Mouse (Mus musculus) mouse embryonic stem cell (cell line): ENCODE measurements around the gene Gm20388.

Experiments used
- in situ Hi-C, 2 experiments: fragments of 300-500 bp; cut with MboI; formaldehyde crosslinking; loops; 1 replicate in 1 of 2; 3 replicates in 1 of 2; pipeline ENCODE4 v1.14.3; 2019 to 2020; ENCODE audit warnings: low sequenced_read_pairs in 2 of 2, low pct_unique_long_range_greater_than_20kb in 1 of 2, mixed read lengths in 1 of 2; ENCODE audit not compliant: unreplicated experiment in 1 of 2

Gene Gm20388

GRCm38 (mm10) chr8:122299581-122300254 lies 2389.1 kb downstream of the Gm20388 start:
- in situ Hi-C loops, result no loop called here

- in situ Hi-C loops, result no loop called here
Measured at GRCm38 (mm10) chr8:122301081-122301480, 2390.4 kb downstream of the Gm20388 start.

GRCm38 (mm10) chr8:122301866-122302265 lies 2391.2 kb downstream of the Gm20388 start:
- in situ Hi-C loops, result no loop called here

DNA sequence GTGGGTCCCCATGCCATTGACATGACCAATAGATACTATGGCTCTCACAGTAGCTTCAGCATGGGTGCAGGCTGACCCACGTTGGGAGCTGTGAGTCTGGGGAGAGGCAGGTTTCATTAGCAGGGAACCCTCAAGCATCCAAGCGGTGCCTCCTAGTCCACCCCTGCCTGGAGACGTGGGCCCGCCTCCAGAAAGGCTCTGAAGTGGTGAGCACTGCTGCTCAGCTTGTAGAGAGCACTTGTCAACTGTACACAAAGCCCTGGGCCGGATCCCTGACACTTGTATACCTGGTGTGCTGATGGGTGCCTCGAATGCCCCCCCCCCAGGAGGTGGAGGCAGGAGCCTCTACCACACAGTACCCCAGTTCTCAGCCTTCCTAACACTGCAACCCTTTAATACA lies 2392.8 kb downstream of the Gm20388 start:
- in situ Hi-C loops, result no loop called here

DNA sequence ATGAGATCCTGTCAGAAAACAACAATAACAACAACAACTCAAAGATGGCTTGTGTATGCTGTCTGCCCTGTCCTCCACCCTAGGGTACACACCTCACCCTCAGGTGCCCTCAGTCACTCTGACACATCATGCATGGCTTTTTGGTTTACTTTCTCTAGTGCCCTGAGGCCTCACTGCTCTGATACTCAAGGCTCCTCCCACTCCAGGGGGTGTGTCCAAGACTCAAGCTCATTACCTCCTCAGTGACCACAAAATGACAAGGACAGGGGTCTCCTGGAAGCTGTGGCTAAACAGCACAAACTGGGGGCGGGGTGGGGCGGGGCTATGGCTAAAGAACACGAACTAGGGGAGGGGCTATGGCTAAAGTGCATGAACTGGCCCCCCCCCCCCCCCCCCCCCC lies 2393.4 kb downstream of the Gm20388 start:
- in situ Hi-C loops, result no loop called here

DNA sequence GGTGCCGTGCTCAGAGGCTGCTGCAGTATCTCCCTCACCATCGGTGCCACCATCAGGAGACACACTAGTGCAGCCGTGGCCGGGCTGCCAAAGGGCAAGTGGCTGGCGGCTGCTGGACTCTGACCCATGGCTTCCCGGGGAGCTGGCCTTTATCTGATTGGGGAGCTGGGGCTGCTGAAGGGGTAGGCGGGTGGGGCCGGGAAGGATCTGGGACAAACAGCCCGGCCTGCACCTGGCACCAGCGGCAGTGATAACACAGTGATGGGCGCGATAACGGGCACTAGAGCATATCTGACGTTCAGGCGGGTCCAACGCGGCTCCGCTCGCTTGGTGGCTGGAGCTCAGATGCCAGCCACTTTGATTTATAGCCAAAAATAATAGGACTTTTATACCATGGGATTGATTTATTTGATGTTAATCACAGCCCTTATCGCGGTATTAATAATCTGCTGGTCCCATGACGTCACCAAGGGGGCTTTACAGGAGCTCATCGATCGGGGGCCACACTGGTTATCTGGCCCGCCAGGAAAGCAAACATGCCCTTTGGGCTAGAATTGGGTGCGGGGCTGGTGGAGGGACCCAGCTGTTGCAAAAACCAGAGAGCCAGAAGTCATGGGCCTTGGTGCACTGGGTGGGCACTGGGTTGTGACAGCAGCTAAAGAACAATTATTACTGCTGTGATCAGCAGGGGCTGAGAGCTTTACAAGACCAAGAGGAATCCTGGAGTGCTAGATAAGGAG lies 2396.2 kb downstream of the Gm20388 start:
- in situ Hi-C loops, result no loop called here

DNA sequence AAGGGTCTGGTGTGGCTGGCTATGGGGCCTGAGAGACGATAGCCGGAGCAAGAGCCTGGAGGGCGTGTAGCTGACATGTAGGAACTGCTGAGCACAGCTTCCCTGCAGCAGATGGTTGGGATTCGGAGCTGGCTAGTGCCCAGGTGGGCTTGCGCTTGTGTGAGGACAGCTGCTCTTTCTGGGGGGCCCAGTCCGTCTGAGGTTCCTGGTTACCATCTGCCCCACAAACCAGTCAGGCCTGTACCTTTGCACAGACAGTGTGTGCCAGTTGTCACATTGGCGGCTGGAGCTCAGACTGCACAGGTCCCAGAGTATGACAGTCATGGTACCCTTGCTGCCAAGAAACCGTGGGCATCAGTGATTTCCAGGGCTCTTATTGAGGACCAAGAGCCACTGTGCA lies 2397.2 kb downstream of the Gm20388 start:
- in situ Hi-C loops, result no loop called here

DNA sequence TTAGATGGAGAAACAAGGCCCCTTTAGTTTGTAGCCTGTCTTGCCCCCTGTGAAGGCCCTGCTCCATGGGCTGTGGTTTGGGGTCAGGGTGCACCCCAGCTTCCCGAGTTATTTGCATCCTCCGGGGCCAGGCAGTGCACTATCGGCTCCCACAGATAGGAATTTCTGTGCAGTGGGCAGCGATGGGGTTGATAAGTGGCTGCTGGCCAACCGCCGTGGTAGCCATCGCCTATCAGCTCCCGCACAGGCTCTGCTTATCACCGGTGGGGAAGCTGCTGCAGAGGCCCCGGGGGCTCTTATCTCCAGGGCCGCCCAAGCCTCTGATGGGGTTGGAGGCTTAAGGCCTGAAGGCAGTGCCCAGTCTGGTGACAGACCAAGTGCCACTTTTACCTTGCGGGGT lies 2398.6 kb downstream of the Gm20388 start:
- in situ Hi-C loops, result no loop called here

GRCm38 (mm10) chr8:122311115-122311514 lies 2400.5 kb downstream of the Gm20388 start:
- in situ Hi-C loops, result no loop called here

GRCm38 (mm10) chr8:122312553-122312952 lies 2401.9 kb downstream of the Gm20388 start:
- in situ Hi-C loops, result no loop called here

DNA sequence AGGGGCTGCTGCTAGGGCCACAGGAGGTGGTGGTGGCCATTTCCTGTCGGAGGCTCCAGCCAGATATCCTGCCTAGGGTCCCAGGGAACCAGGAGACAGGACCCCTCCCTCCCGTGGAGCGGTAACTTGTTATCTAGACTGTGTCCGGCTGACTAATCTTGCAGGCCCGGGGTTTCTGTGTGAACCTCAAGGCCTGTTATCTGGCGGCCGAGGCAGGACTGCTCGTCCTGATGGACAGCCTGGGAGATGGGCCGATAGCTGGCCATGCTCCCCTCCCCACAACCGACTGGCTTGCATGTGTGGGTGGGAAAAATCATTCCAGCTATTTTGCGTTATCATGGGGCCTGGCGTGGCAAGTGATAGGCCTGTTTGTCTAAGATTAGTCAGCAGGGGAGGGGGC lies 2402.7 kb downstream of the Gm20388 start:
- in situ Hi-C loops, result no loop called here

DNA sequence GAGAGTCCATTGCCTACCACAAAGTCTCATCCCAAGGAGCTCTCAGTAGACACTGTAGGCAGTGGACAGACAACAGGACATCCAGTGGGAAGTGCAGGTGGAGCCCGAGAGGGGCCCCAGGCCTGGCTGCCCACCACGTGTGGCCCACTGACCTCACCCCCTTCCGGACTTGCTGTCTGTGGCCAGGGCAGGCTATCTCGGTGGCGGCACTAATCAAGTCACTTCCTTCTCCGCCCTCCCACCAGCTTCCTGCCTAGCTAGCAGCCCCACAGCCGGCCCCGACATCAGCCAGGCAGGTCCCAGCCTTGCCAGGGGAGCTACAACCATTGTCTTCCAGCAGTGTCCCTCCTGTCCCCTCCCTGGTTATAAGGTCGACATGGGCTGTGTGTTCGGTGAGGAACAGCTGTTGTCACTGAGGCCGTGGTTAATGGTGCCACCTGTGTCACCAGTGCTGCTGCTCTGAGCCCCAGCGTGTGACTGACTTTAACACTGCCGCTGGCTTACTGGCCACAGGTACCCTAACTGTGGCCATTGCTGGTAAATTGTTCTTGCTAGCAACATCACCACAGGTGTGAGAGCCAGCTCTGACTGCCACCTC lies 2404.4 kb downstream of the Gm20388 start:
- in situ Hi-C loops, result no loop called here

DNA sequence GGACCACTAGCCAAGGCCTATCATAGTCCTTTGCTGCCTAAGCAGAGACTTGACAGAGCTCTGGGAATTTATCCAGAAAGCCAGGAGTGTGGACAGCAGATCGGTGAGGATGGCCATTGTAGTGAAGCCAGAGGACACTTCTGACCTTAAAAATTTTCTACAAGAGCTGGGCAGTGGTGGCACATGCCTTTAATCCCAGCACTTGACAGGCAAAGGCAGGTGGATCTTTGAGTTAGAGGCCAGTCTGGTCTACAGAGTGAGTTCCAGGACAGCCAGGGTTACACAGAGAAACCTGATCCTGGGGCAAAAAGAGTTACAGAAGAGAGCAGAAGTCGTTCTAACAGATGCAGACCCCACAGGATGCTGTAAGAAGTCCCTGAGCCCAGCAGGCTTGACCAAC lies 2405.8 kb downstream of the Gm20388 start:
- in situ Hi-C loops, result no loop called here

DNA sequence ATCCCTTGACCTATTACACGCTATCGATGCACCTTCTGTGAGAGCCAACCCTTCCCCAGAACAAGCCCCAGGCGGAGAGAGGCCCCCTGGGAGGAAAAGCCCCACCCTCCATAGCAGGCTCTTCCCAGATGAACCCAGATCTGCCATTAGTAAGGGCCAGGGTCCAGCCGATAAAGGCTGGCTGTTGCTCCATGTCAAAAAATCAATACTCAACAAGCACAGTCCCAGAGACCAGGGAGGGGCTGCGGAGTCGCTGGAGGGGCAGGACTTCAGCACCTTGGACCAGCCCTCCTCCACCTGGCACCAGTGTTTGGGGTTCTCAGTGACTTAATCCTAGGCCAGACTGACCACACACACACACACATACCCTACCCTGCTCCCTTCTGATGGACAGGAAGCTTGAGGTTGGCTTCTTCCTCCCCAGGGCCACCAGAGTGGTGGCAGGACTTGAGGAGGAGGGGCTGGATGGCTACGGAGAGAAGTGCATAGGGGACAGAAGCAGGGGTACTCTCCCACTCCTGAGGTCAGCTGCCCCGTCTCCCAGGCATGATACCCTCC lies 2407.4 kb downstream of the Gm20388 start:
- in situ Hi-C loops, result no loop called here

DNA sequence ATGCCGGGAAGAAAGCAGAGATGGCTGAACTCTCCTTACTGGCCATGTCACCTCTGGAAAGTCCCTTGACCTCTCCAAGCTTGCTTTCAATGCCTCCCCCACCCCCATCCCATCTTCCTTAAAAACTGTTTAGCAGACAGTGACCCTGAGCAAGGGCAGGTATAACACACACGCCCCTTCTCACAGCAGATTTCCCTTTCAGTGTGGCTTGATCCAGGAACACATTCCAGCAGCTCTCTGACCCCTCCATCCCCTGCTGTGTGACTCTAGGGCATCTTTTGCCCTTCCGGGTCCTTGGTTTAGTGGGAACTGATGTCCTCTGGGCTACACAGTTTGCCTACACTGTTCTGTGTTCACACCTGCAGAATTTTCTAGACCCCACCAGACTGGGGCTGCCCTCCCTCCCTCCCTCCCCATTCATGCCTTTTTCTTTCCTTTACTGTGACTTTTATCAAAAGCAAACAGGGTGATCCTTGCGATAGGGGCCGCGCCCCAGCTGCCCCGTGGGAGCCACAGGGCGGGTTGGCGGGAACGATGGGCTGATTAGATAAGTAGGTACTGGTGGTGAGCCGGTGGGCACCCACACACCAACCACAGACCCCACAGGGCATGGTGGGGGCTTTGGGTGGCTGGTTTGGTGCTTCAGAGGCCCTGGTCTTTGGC lies 2408.5 kb downstream of the Gm20388 start:
- in situ Hi-C loops, result no loop called here

DNA sequence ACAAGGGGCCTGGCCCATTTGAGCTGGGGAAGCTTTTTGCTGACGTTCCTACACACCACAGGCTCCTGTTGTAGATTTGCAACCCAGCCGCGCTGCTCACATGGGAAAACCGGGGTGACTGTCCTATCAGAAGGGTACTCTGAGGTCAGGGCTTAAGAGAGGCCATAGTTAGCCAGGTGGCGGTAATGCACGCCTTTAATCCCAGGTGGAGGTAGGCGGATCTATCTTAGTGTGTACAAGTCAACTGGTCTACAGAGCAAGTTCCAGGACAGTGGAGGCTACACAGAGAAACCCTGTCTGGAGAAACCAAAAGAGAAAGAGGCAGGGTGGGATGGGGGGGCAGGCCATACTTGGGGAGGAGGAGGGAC lies 2409.1 kb downstream of the Gm20388 start:
- in situ Hi-C loops, result no loop called here

- in situ Hi-C loops, result no loop called here
Measured at GRCm38 (mm10) chr8:122320541-122320940, 2409.9 kb downstream of the Gm20388 start.

DNA sequence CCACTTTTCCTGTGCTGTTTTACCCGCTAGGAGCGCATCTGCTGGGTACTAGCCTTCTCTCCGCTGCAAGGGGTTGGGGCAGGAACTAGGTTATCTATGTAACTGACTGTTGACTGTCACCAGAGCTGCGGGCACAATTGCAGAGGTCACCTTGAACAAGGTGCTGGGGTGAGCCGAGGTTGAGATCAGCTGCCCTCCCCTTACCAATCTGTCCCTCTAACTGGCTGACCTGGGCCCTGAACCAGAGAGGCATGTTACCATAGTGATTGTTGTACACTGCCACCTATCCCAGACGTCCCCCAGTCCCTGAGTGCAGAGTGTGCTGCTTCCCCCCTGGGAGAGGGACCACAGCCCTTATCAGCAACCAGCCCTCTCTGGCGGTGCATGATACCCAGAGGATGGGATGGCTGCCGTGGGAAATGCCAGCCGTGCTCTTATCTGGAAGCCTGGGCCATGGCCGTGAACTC lies 2410.8 kb downstream of the Gm20388 start:
- in situ Hi-C loops, result no loop called here

GRCm38 (mm10) chr8:122322126-122322525 lies 2411.5 kb downstream of the Gm20388 start:
- in situ Hi-C loops, result no loop called here
